Comparison of ENCODE assay signal across 14 mouse cellular contexts in genomic region chr14:121505485-121505860, GRCm38 (mm10). TPM values are rescaled to one million over a fixed set of nuclear protein-coding genes. Genes with fewer than 3 reads are reported as not detected.
DNase-seq lines count a peak whose midpoint lies in the region; ATAC-seq lines count a peak whose summit lies in the region.
"Had no signal": no experiment of that assay in that cellular context is flagged by ENCODE, and none has a peak within 500 bp of the region (broad histone marks: within the 10 kb centered on the region; RNA-seq: fewer than 3 reads in every experiment).

No protein-coding gene starts in this region.

- peak overlapping the region; percentile 16; the same call in 1 of the 2 replicates for H3K27ac ChIP-seq in hindbrain, embryonic 10.5 days
- no peak overlapping the region for H3K27ac ChIP-seq in hindbrain, embryonic 16.5 days (ENCODE audit: low read depth, low read length)
- H3K27ac ChIP-seq in forebrain, embryonic 14.5 days (ENCODE audit: low read depth, low read length) = no peak overlapping the region
- H3K27ac ChIP-seq in midbrain, embryonic 12.5 days (replicated peaks) = no peak overlapping the region
- H3K27ac ChIP-seq: hindbrain, embryonic 15.5 days had no signal

- no peak for DNase-seq in hindbrain, embryonic 10.5 days (ENCODE audit: low spot score)
- peak; percentile 69 for DNase-seq in ES-CJ7 (ENCODE audit: low read depth, low spot score)
- DNase-seq in forebrain, embryonic 14.5 days (ENCODE audit: low spot score) = no peak
- no peak for DNase-seq in cerebellum, adult 9-11 months
- DNase-seq in T-cell, adult 2 months (ENCODE audit: low spot score) = no peak
- no peak for DNase-seq in MN1 (ENCODE audit: low spot score)
- DNase-seq: adrenal gland, adult 8-10 months; cerebellum, adult 2 months; layer of hippocampus, postnatal 36 days; thymus, postnatal 14 days had no signal

- no peaks in the 10 kb centered on the region for H3K9me3 ChIP-seq in hindbrain, embryonic 10.5 days
- no peaks in the 10 kb centered on the region for H3K9me3 ChIP-seq in hindbrain, embryonic 16.5 days (ENCODE audit: control insufficient read depth, low read length)
- H3K9me3 ChIP-seq in forebrain, embryonic 14.5 days (replicated peaks; ENCODE audit: control insufficient read depth, low read length) = no peaks in the 10 kb centered on the region
- H3K9me3 ChIP-seq in midbrain, embryonic 12.5 days = no peaks in the 10 kb centered on the region
- H3K9me3 ChIP-seq: hindbrain, embryonic 15.5 days had no signal

- 23% methylated on average over 9 of the region's 9 CpGs for WGBS in hindbrain, embryonic 10.5 days
- WGBS in hindbrain, embryonic 16.5 days = 29% methylated on average over 9 of the region's 9 CpGs
- WGBS in forebrain, embryonic 14.5 days = 21% methylated on average over 9 of the region's 9 CpGs
- 22% methylated on average over 9 of the region's 9 CpGs for WGBS in midbrain, embryonic 12.5 days

- no peak for ATAC-seq in hindbrain, embryonic 16.5 days
- ATAC-seq in forebrain, embryonic 14.5 days = no peak
- no peak for ATAC-seq in midbrain, embryonic 12.5 days (ENCODE audit: low FRiP score, low read depth)

- H3K27me3 ChIP-seq in hindbrain, embryonic 10.5 days (ENCODE audit: insufficient read depth, poor library complexity, severe bottlenecking) = peaks cover 41% of the 10 kb centered on the region
- H3K27me3 ChIP-seq in hindbrain, embryonic 16.5 days (replicated peaks; ENCODE audit: control insufficient read depth, insufficient read depth, low read length) = peaks cover 22% of the 10 kb centered on the region
- H3K27me3 ChIP-seq in forebrain, embryonic 14.5 days (replicated peaks; ENCODE audit: control insufficient read depth, insufficient read depth, low read length) = peaks cover 19% of the 10 kb centered on the region
- peaks cover 43% of the 10 kb centered on the region for H3K27me3 ChIP-seq in midbrain, embryonic 12.5 days
- H3K27me3 ChIP-seq: CH12.LX had no signal

- no peak overlapping the region for H3K4me2 ChIP-seq in hindbrain, embryonic 16.5 days (ENCODE audit: low read length)
- 0 out of 2 replicates have a peak overlapping the region, but pooled peaks have one; percentile 39 for H3K4me2 ChIP-seq in forebrain, embryonic 14.5 days (ENCODE audit: low read length)
- H3K4me2 ChIP-seq in midbrain, embryonic 12.5 days (replicated peaks) = peak overlapping the region; percentile 49

- H3K36me3 ChIP-seq in hindbrain, embryonic 10.5 days = no peaks in the 10 kb centered on the region
- no peaks in the 10 kb centered on the region for H3K36me3 ChIP-seq in hindbrain, embryonic 16.5 days (ENCODE audit: control insufficient read depth, insufficient read depth, low read length)
- H3K36me3 ChIP-seq in forebrain, embryonic 14.5 days (ENCODE audit: control insufficient read depth, insufficient read depth, low read length) = no peaks in the 10 kb centered on the region
- no peaks in the 10 kb centered on the region for H3K36me3 ChIP-seq in midbrain, embryonic 12.5 days
- H3K36me3 ChIP-seq: hindbrain, embryonic 15.5 days had no signal

- H3K4me3 ChIP-seq in hindbrain, embryonic 10.5 days = peak overlapping the region; percentile 44
- H3K4me3 ChIP-seq in hindbrain, embryonic 16.5 days (ENCODE audit: low read length) = no peak overlapping the region
- H3K4me3 ChIP-seq in forebrain, embryonic 14.5 days (ENCODE audit: low read depth, low read length) = no peak overlapping the region
- no peak overlapping the region for H3K4me3 ChIP-seq in midbrain, embryonic 12.5 days

- peaks cover 18% of the 10 kb centered on the region for H3K4me1 ChIP-seq in hindbrain, embryonic 10.5 days (replicated peaks)
- no peaks in the 10 kb centered on the region for H3K4me1 ChIP-seq in hindbrain, embryonic 16.5 days (ENCODE audit: control insufficient read depth, insufficient read depth, low read depth, low read length)
- no peaks in the 10 kb centered on the region; the same call in 1 of the 2 replicates for H3K4me1 ChIP-seq in forebrain, embryonic 14.5 days (ENCODE audit: control insufficient read depth, insufficient read depth, low read length)
- H3K4me1 ChIP-seq in midbrain, embryonic 12.5 days = peaks cover 9% of the 10 kb centered on the region

- H3K9ac ChIP-seq in hindbrain, embryonic 16.5 days (ENCODE audit: low read depth, low read length) = no peak overlapping the region
- no peak overlapping the region for H3K9ac ChIP-seq in forebrain, embryonic 14.5 days (ENCODE audit: low read length)
- no peak overlapping the region for H3K9ac ChIP-seq in midbrain, embryonic 12.5 days (replicated peaks)
- H3K9ac ChIP-seq: hindbrain, embryonic 15.5 days had no signal

RNA-seq across cellular contexts. Expression of gene Slc15a1, which starts 0.4 kb away (rescaled TPM):
- 0.05 and 0.12 TPM in 2 replicates for polyA plus RNA-seq in hindbrain, embryonic 10.5 days (2016; fragmentation: Nextera tagmentation; extraction: Ambion mirVana)
- polyA plus RNA-seq in hindbrain, embryonic 16.5 days (2015; fragmentation: Nextera tagmentation; extraction: Ambion mirVana) = 0.09 TPM in 1 of 2 replicates, not detected in the other
- not detected in 2 replicates for polyA plus RNA-seq in forebrain, embryonic 14.5 days (2014; fragmentation: Nextera tagmentation; extraction: Ambion mirVana)
- 0.09 TPM in 1 of 2 replicates, not detected in the other for polyA plus RNA-seq in midbrain, embryonic 12.5 days (2016; fragmentation: Nextera tagmentation; extraction: Ambion mirVana)
- polyA plus RNA-seq: cerebellum, adult 2 months had no signal
